Mouse (Mus musculus): ENCODE data around the gene Gnao1. TPM values are rescaled to one million over a fixed set of nuclear protein-coding genes. Genes with fewer than 3 reads are reported as not detected.

Gnao1 gene
- total and polyA plus RNA-seq, 3 experiments = 1.1 to 13.5 (median 3.5) TPM

- in situ Hi-C loops (cut with MboI; ENCODE audit: low pct_ligation_motif_present, low pct_unique_long_range_greater_than_20kb, low sequenced_read_pairs) = loop anchor here (25.0 kb wide), 1 partner anchor 328 kb away; no protein-coding TSS in a partner anchor
- Histone ChIP-seq H3K4me1 (ENCODE audit: control insufficient read depth in 1 of 2, insufficient read depth in 2 of 2) (peaks cover 4 to 7% of the 10 kb centered on the region in 2 experiments; a peak in 1 of 4 replicates), H3K27me3 (replicated peaks) (no peaks in the 10 kb centered on the region), H3K27ac (ENCODE audit: insufficient read depth, low read depth) (no peak overlapping the region), H3K4me3 (replicated peaks in 1 of 3; ENCODE audit: low read depth in 2 of 3, low read length in 2 of 3, poor library complexity in 1 of 3) (no peak overlapping the region), H3K4me2 (ENCODE audit: insufficient read depth, low read depth, poor library complexity, severe bottlenecking) (no peak overlapping the region), H3K9ac (ENCODE audit: insufficient read depth, low read depth) (no peak overlapping the region), H3K9me3 (replicated peaks; ENCODE audit: low read length) (no peaks in the 10 kb centered on the region), H3K36me3 (replicated peaks in 1 of 2; ENCODE audit: control insufficient read depth in 1 of 2, insufficient read depth in 1 of 2, low read length in 1 of 2) (peaks cover 0 to 10% of the 10 kb centered on the region in 2 experiments), H3K79me2 (replicated peaks; ENCODE audit: control insufficient read depth, extremely low read depth, insufficient read depth, poor library complexity, severe bottlenecking) (no peaks in the 10 kb centered on the region)
- DNase-seq (ENCODE audit: extremely low read depth) = no peak
- dilution Hi-C loops (cut with MboI; ENCODE audit: extremely low pct_ligation_motif_present, extremely low pct_unique_long_range_greater_than_20kb, low sequenced_read_pairs) = no loop called here
- TF ChIP-seq RCOR1 (conservative IDR thresholded peaks at IDR 0.05; ENCODE audit: low read depth, low read length) (no peak), PAX5 (IDR thresholded peaks at IDR 0.05; ENCODE audit: low read length) (no peak), RAD21 (IDR thresholded peaks at IDR 0.05; ENCODE audit: low read depth, low read length) (no peak)
Measured at GRCm38 (mm10) chr8:93940542-93941423, 131.0 kb downstream of the Gnao1 start.

GRCm38 (mm10) chr8:93941636-93942054 is 131.9 kb downstream of the Gnao1 start:
- Histone ChIP-seq H3K79me2 (replicated peaks; ENCODE audit: control insufficient read depth, extremely low read depth, insufficient read depth, poor library complexity, severe bottlenecking) (no peaks in the 10 kb centered on the region), H3K9ac (ENCODE audit: insufficient read depth, low read depth) (no peak overlapping the region), H3K4me2 (ENCODE audit: insufficient read depth, low read depth, poor library complexity, severe bottlenecking) (no peak overlapping the region), H3K27me3 (replicated peaks) (no peaks in the 10 kb centered on the region), H3K9me3 (replicated peaks; ENCODE audit: low read length) (no peaks in the 10 kb centered on the region), H3K4me1 (ENCODE audit: control insufficient read depth in 1 of 2, insufficient read depth in 2 of 2) (peaks cover 4 to 14% of the 10 kb centered on the region in 2 experiments; a peak in 1 of 4 replicates), H3K36me3 (replicated peaks in 1 of 2; ENCODE audit: control insufficient read depth in 1 of 2, insufficient read depth in 1 of 2, low read length in 1 of 2) (peaks cover 0 to 15% of the 10 kb centered on the region in 2 experiments), H3K27ac (ENCODE audit: insufficient read depth, low read depth) (no peak overlapping the region), H3K4me3 (replicated peaks in 1 of 3; ENCODE audit: low read depth in 2 of 3, low read length in 2 of 3, poor library complexity in 1 of 3) (no peak overlapping the region)
- in situ Hi-C loops (cut with MboI; ENCODE audit: low pct_ligation_motif_present, low pct_unique_long_range_greater_than_20kb, low sequenced_read_pairs) = loop anchor here (25.0 kb wide), 1 partner anchor 329 kb away; no protein-coding TSS in a partner anchor
- dilution Hi-C loops (cut with MboI; ENCODE audit: extremely low pct_ligation_motif_present, extremely low pct_unique_long_range_greater_than_20kb, low sequenced_read_pairs) = no loop called here
- TF ChIP-seq CTCF (conservative IDR thresholded peaks at IDR 0.05 in 1 of 2, IDR thresholded peaks at IDR 0.05 in 1 of 2; ENCODE audit: low read depth in 2 of 2, low read length in 2 of 2) (peak in 1 of 2 experiments; percentile 29; a peak in 1 of 4 replicates), ZC3H11A (IDR thresholded peaks at IDR 0.05; ENCODE audit: low read depth, low read length) (no peak)
- DNase-seq (ENCODE audit: extremely low read depth) = no peak

DNA sequence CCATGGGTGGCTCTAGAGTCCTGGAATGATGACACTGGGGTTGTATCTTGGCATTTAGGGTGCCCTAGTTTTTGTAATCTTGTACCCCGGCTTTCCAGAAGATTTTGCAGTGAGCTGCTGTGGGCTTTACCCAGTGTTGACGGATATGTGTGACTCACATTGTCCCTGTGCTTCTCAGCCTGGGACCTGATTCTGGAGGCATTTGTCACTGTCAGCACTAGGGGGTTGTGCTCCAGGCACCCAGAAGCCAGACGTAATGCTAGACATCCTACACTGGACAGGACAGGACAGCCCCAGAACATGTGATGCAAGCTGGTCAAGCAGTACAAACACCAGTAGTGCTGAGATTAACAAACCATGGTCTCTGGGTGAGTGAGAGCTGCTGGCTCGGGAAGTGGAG is 136.0 kb downstream of the Gnao1 start:
- TF ChIP-seq ZMIZ1 (IDR thresholded peaks at IDR 0.05; ENCODE audit: low read depth, low read length) (no peak), MXI1 (IDR thresholded peaks at IDR 0.05; ENCODE audit: low read depth, low read length) (no peak), EP300 (IDR thresholded peaks at IDR 0.05; ENCODE audit: low read length) (no peak), PAX5 (IDR thresholded peaks at IDR 0.05; ENCODE audit: low read length) (no peak), CHD1 (IDR thresholded peaks at IDR 0.05; ENCODE audit: low read depth, low read length) (no peak), MAZ (IDR thresholded peaks at IDR 0.05; ENCODE audit: low read depth, low read length) (no peak), ELF1 (IDR thresholded peaks at IDR 0.05; ENCODE audit: low read depth, low read length) (no peak), CHD2 (IDR thresholded peaks at IDR 0.05; ENCODE audit: low read length) (no peak), MAX (IDR thresholded peaks at IDR 0.05; ENCODE audit: low read length) (no peak), KAT2A (IDR thresholded peaks at IDR 0.05; ENCODE audit: insufficient replicate concordance, low read length) (no peak), SMC3 (IDR thresholded peaks at IDR 0.05; ENCODE audit: low read depth, low read length) (no peak), USF1 (IDR thresholded peaks at IDR 0.05; ENCODE audit: low read depth, low read length) (no peak), BHLHE40 (IDR thresholded peaks at IDR 0.05; ENCODE audit: low read depth, low read length) (no peak), POLR2A (IDR thresholded peaks at IDR 0.05; ENCODE audit: low read depth, low read length) (no peak), MEF2A (IDR thresholded peaks at IDR 0.05; ENCODE audit: borderline replicate concordance, low read depth, low read length) (no peak)
- in situ Hi-C loops (cut with MboI; ENCODE audit: low pct_ligation_motif_present, low pct_unique_long_range_greater_than_20kb, low sequenced_read_pairs) = loop anchor here (25.0 kb wide), 1 partner anchor 333 kb away; no protein-coding TSS in a partner anchor
- Histone ChIP-seq H3K79me2 (replicated peaks; ENCODE audit: control insufficient read depth, extremely low read depth, insufficient read depth, poor library complexity, severe bottlenecking) (no peaks in the 10 kb centered on the region), H3K9me3 (replicated peaks; ENCODE audit: low read length) (no peaks in the 10 kb centered on the region), H3K4me3 (replicated peaks in 1 of 3; ENCODE audit: low read depth in 2 of 3, low read length in 2 of 3, poor library complexity in 1 of 3) (no peak overlapping the region), H3K9ac (ENCODE audit: insufficient read depth, low read depth) (no peak overlapping the region), H3K36me3 (replicated peaks in 1 of 2; ENCODE audit: control insufficient read depth in 1 of 2, insufficient read depth in 1 of 2, low read length in 1 of 2) (peaks cover 0 to 46% of the 10 kb centered on the region in 2 experiments), H3K4me1 (ENCODE audit: control insufficient read depth in 1 of 2, insufficient read depth in 2 of 2) (peaks cover 4 to 7% of the 10 kb centered on the region in 2 experiments; a peak in 1 of 4 replicates), H3K27ac (ENCODE audit: insufficient read depth, low read depth) (no peak overlapping the region), H3K4me2 (ENCODE audit: insufficient read depth, low read depth, poor library complexity, severe bottlenecking) (no peak overlapping the region), H3K27me3 (replicated peaks) (no peaks in the 10 kb centered on the region)
- no peak for DNase-seq (ENCODE audit: extremely low read depth)
- dilution Hi-C loops (cut with MboI; ENCODE audit: extremely low pct_ligation_motif_present, extremely low pct_unique_long_range_greater_than_20kb, low sequenced_read_pairs) = no loop called here

Measured in CH12.LX (cell line).